Mouse (Mus musculus) ovary, adult 18-20 months (tissue): Measurements from ENCODE around the gene Hspa1b.
"Not testable (repeated sequence)": the region's sequence is repeated elsewhere in the genome, so short reads cannot be mapped to it uniquely, and the experiment has no call there.

Experiments used
- DNase-seq: peaks from one replicate; pipeline ENCODE4 v3.0.0; 2022; ENCODE audit warnings: low spot score, mixed read lengths

The Hspa1b gene

DNA sequence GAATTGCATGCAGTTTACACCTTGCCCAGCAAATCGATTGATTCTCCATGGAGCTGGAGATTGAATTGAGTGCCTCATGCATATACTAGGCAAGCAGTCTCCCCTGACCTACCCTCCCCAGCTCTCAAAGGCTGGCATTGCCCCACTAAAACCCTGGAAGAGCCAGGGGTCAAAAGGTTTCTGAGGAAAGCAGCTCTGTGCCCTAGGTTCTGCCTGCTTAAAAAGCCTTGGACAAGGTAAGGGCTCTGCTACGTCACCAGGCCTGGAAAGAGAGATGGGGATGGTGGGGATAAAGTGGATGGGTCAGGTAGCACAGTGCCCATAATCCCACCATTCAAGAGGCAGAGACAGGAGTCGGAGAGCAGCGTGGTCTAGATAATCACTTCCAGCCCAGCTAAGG, 4.2 kb downstream of the Hspa1b start:
- DNase-seq, result no peak

DNA sequence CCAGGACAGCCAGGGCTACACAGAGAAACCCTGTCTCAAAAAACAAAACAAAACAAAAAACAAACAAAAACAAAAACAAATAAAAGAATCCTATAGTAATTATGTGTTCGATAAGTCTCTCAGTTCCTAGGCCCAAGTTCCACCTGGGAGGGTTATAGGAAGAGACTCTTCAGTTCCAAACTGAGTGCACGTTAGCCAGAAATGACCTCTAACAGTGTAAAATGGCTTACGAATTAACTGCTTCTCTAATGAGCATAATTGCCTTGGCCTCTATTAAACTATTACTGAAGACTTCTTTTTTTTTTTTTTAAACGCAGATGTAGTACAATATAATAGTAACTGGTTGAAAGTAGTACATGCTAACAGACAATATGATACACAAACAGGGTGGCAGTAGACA, 5.1 kb downstream of the Hspa1b start:
- no peak for DNase-seq

DNA sequence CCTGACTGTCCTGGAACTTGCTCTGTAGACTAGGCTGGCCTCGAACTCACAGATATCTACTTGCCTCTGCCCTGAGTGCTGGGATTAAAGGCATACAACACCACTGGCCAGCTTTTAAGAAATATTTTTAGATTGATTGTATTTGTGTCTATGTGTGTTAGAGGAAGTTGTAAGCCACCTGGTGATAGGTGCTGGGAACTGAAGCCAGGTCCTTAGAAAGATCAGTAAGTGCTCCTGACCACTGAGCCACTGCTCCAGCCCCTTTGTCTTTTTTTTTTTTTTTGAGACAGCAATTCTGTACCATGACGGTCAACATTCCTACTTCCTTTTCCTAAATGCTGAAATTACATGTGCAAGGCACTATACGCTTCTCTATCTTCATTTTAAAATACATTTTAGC, 5.8 kb downstream of the Hspa1b start:
- no peak for DNase-seq

GRCm38 (mm10) chr17:34952378-34953040, 6.5 kb downstream of the Hspa1b start:
- DNase-seq, result peak; percentile 60

- no peak for DNase-seq
Observed at GRCm38 (mm10) chr17:34951636-34952377, 7.2 kb downstream of the Hspa1b start.

- DNase-seq, result no peak
Observed at GRCm38 (mm10) chr17:34950514-34951455, 8.3 kb downstream of the Hspa1b start.

DNA sequence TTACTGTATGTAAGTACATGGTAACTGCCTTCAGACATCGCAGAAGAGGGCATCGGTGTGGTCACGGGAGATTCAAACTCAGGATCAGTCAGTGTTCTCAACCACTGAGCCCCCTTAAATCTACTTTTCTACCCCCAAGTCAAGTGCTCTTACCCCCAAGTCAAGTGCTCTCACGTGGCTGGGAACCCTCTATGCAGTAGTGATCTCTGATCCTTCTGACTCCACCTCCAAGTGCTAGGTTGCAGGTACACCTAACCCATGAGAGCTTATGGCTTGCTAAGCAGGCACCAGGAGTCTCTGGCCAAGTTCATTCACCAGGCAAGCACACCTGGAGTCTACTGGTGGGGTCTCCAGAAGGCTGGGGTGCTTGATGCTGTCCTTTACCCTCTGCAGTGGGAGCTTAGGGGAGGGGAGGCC, 9.5 kb downstream of the Hspa1b start:
- no peak for DNase-seq

GRCm38 (mm10) chr17:34948721-34949552, 10.1 kb downstream of the Hspa1b start:
- DNase-seq, result not testable (repeated sequence)

DNA sequence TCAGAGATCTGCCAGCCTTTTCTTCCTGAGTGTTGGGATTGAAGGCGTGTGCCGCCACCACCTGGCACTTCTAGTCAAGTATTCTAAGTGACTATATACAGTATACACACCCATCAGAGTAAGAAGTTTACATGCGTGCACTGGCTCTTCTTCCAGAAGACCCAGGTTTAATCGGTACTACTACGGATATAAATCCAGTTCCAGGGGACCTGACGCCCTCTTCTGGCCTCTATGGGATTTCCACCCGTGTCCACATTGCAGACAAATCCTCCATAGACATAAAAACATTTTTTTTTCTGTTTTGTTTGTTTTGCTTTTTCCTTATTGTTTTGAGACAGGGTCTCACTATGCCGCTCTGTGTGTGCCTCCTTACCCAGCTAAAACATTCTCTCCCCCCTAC, 11.4 kb downstream of the Hspa1b start:
- no peak for DNase-seq

DNA sequence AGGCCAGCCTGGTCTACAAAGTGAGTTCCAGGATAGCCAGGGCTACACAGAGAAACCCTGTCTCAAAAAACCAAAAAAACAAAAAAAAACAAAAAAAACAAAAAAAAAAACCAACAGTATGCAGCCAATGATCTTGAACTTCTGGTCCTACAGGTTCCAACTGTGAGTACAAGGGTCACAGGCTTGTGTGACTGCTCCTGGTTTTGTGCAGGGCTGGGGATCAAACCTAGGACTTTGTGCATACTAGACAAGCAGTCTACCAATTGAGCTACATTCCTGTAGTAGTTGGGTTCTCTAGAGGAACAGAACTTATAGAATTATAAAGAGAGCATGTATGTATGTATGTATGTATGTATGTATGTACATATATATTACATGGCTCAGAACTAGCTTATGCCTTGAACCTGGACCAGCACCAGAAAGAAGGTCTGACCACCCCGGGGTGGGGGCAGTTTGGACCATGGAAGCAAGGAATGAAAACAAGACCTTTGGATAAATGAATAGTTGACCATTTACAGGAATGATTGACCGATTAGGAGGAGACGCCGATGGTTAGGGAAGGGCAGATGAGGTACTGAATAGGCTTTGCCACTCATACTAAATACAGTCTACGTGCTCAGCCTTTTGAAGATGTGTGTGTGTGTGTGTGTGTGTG, 12.4 kb downstream of the Hspa1b start:
- no peak for DNase-seq

- no peak for DNase-seq
Observed at GRCm38 (mm10) chr17:34944362-34944761, 14.7 kb downstream of the Hspa1b start.

DNA sequence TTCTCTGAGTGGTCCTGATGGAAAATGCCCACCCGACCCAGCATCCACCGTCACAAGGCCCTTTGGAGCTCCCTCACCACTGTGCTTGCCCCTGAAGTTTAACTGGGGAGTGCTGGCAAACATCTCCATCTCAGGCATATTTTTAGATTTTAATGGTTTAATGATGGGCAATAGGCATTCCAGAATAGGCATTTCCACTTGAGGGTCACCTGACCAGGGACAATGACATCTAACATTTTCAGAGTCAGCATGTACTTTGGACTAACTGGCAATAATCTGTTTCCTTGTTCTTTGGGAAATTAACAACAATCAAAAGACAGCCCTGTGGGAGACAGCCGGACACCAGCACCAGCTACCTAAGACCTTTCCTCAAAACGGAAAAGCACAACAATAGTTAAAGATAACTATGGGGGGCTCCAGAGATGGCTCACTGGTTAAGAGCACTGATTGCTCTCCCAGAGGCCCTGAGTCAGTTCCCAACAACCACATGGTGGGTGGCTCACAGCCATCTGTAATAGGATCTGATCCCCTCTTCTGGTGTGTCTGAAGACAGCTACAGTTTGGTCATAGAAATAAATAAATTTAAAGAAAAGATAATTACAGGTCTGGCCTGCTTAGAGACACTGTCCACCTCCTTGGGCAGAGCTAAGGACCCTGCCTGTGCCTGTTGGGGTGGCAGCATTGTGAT, 15.8 kb downstream of the Hspa1b start:
- DNase-seq, result no peak

DNA sequence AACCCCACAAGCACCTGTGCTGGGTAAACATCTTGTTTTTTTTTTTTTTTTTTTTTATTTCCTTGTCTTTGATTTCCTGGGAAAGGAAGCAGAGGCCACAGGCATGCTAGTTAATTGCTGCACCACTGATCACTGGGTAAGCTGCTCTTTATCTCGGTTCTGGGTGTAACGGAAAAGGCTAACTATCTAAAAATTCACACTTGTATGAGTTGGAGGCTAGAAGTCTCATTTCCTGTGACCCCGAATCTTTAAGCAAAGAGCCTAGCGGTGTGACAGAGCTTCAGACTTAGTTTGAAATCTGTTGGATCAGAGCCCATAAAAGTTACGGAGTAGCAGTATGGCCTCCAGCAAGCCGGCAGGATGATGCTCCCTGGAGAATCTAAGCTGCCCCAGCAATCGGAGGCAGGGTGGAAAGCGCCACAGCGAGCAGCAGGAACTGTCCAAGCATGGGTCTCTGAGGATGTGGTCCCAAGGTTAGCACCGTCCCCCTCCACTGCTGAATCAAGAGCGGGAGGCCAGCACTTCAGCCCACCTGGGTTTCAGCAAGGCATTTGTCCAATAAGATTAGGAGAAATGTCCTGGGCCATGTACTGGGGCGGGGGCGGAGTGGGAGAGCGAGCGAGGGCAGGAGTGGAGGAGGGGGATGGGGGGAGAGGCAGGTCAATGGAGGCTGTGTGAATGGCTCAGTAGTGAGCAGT, 17.5 kb downstream of the Hspa1b start:
- no peak for DNase-seq

GRCm38 (mm10) chr17:34937960-34938505, 21.0 kb downstream of the Hspa1b start:
- no peak for DNase-seq

GRCm38 (mm10) chr17:34934830-34935229, 24.2 kb downstream of the Hspa1b start:
- no peak for DNase-seq

DNA sequence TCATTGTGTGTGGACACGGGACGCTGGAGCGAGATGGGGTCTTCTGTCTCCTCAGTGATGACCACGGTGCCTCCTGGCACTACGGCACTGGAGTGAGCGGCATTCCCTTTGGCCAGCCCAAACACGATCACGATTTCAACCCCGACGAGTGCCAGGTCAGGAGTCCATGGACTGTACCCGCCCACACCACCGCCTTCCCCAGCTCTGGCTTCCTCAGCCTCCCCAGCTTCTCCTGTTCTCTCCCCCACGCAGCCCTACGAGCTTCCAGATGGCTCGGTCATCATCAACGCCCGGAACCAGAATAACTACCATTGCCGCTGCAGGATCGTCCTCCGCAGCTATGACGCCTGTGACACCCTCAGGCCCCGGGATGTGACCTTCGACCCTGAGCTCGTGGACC, 25.0 kb downstream of the Hspa1b start:
- DNase-seq, result no peak

GRCm38 (mm10) chr17:34932287-34932686, 26.8 kb downstream of the Hspa1b start:
- DNase-seq, result no peak

- no peak for DNase-seq
Observed at GRCm38 (mm10) chr17:34931735-34932098, 27.3 kb downstream of the Hspa1b start.

GRCm38 (mm10) chr17:34931061-34931734, 27.8 kb downstream of the Hspa1b start, which contains the start of gene Neu1:
Neu1 (plus strand) TSS chr17:34931253.
- peak; percentile 97 for DNase-seq
